Mouse (Mus musculus) bone marrow macrophage, adult 2 months (primary cell): ENCODE measurements at regions not wholly inside any gene's neighbourhood (a gene's known extent, or its start where the extent isn't known, plus 50 kb on each side); places are given as distances from the start of the nearest gene placed in this dataset.

Experiments
- CTCF ChIP-seq: IDR thresholded peaks from 2 replicates; pipeline ENCODE4 v1.5.1; 2012; ENCODE audit warnings: low read depth, mild to moderate bottlenecking, low read length, moderate library complexity
- POLR2A ChIP-seq: IDR thresholded peaks from 2 replicates; pipeline ENCODE4 v1.6.1; 2012; ENCODE audit warnings: mild to moderate bottlenecking, low read depth, low read length, borderline replicate concordance

- TF ChIP-seq POLR2A: no peak
- no peak for TF ChIP-seq CTCF
Observed at GRCm38 (mm10) chr9:31614250-31614945, 150.1 kb upstream of the Tmem45b start.
